In the genomic region with DNA sequence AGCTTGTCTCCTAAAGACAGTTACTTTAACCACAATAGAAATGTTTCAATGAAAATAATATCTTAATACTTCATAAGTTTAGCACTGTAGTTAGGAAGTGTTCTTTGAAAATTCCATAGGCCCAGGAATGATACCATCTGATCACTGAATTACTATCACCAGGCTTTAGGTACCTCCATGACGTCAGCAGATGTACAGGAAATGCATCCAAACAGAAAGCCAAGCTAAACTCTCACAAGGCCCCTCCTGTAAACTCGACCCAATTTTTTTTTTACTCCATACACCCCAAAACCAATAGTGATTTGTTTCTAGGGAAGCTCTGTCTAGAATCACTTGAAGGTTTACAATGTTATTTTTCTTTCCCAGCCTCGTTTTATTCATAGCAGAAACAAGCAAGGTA, we compare ENCODE assay signal across 7 mouse cellular contexts. TPM values are rescaled to one million over a fixed set of nuclear protein-coding genes. Genes with fewer than 3 reads are reported as not detected.
DNase-seq lines count a peak whose midpoint lies in the region; ATAC-seq lines count a peak whose summit lies in the region.

No protein-coding gene starts in this region.

- H3K27me3 ChIP-seq in lung, embryonic 16.5 days (ENCODE audit: control insufficient read depth, insufficient read depth, low read depth, low read length) = no peaks in the 10 kb centered on the region
- H3K27me3 ChIP-seq in embryonic facial prominence, embryonic 11.5 days (ENCODE audit: control insufficient read depth, insufficient read depth, low read length) = no peaks in the 10 kb centered on the region
- H3K27me3 ChIP-seq in limb, embryonic 11.5 days (ENCODE audit: control insufficient read depth, insufficient read depth, low read length) = no peaks in the 10 kb centered on the region
- H3K27me3 ChIP-seq in stomach, embryonic 15.5 days (replicated peaks) = no peaks in the 10 kb centered on the region

- DNase-seq in lung, postnatal 25 days (ENCODE audit: low spot score) = no peak
- DNase-seq in embryonic facial prominence, embryonic 11.5 days (ENCODE audit: low spot score) = peak; percentile 13
- no peak for DNase-seq in limb, embryonic 11.5 days (ENCODE audit: low spot score)
- DNase-seq in layer of hippocampus, adult 8-10 months (ENCODE audit: low spot score in 2 of 2) = no peak
- no peak for DNase-seq in urinary bladder, postnatal 4 days (ENCODE audit: low spot score in 2 of 2)

- H3K4me1 ChIP-seq in lung, embryonic 16.5 days (replicated peaks; ENCODE audit: control insufficient read depth, insufficient read depth, low read length) = no peaks in the 10 kb centered on the region
- H3K4me1 ChIP-seq in embryonic facial prominence, embryonic 11.5 days (ENCODE audit: control insufficient read depth, insufficient read depth, low read length) = no peaks in the 10 kb centered on the region
- no peaks in the 10 kb centered on the region for H3K4me1 ChIP-seq in limb, embryonic 11.5 days (ENCODE audit: control insufficient read depth, insufficient read depth, low read length)
- H3K4me1 ChIP-seq in stomach, embryonic 15.5 days = no peaks in the 10 kb centered on the region

- H3K36me3 ChIP-seq in lung, embryonic 16.5 days (ENCODE audit: control insufficient read depth, insufficient read depth, low read length) = peaks cover 16% of the 10 kb centered on the region
- H3K36me3 ChIP-seq in embryonic facial prominence, embryonic 11.5 days (replicated peaks; ENCODE audit: control insufficient read depth, insufficient read depth, low read depth, low read length) = no peaks in the 10 kb centered on the region; the same call in none of the 2 replicates
- H3K36me3 ChIP-seq in limb, embryonic 11.5 days (ENCODE audit: control insufficient read depth, insufficient read depth, low read length) = peaks cover 2% of the 10 kb centered on the region; the same call in 1 of the 2 replicates
- peaks cover 9% of the 10 kb centered on the region; the same call in 1 of the 2 replicates for H3K36me3 ChIP-seq in stomach, embryonic 15.5 days

- ATAC-seq in lung, embryonic 16.5 days (ENCODE audit: low read depth) = no peak
- ATAC-seq in embryonic facial prominence, embryonic 11.5 days (replicated peaks; ENCODE audit: insufficient number of reproducible peaks, low FRiP score, low TSS enrichment, low read depth) = no peak
- no peak for ATAC-seq in limb, embryonic 11.5 days (ENCODE audit: insufficient number of reproducible peaks, low FRiP score, low TSS enrichment, low read depth)
- ATAC-seq in stomach, embryonic 15.5 days (ENCODE audit: insufficient read depth, low FRiP score, low read depth) = no peak

- H3K9me3 ChIP-seq in lung, embryonic 16.5 days (ENCODE audit: control insufficient read depth, low read length) = no peaks in the 10 kb centered on the region
- no peaks in the 10 kb centered on the region for H3K9me3 ChIP-seq in embryonic facial prominence, embryonic 11.5 days (replicated peaks; ENCODE audit: control insufficient read depth, low read length)
- H3K9me3 ChIP-seq in limb, embryonic 11.5 days (ENCODE audit: control insufficient read depth, low read length) = no peaks in the 10 kb centered on the region
- no peaks in the 10 kb centered on the region for H3K9me3 ChIP-seq in stomach, embryonic 15.5 days

- H3K4me3 ChIP-seq in lung, embryonic 16.5 days (ENCODE audit: low read length) = peak overlapping the region; percentile 96
- peak overlapping the region; percentile 98 for H3K4me3 ChIP-seq in embryonic facial prominence, embryonic 11.5 days (ENCODE audit: low read depth, low read length)
- peak overlapping the region; percentile 92 for H3K4me3 ChIP-seq in limb, embryonic 11.5 days (ENCODE audit: low read depth, low read length)
- peak overlapping the region; percentile 99 for H3K4me3 ChIP-seq in stomach, embryonic 15.5 days (replicated peaks)

- no peak overlapping the region; the same call in 1 of the 2 replicates for H3K27ac ChIP-seq in lung, embryonic 16.5 days (ENCODE audit: low read length)
- H3K27ac ChIP-seq in embryonic facial prominence, embryonic 11.5 days (replicated peaks; ENCODE audit: low read depth, low read length) = peak overlapping the region; percentile 95
- no peak overlapping the region for H3K27ac ChIP-seq in limb, embryonic 11.5 days (replicated peaks; ENCODE audit: low read depth, low read length)
- peak overlapping the region; percentile 95 for H3K27ac ChIP-seq in stomach, embryonic 15.5 days

- H3K4me2 ChIP-seq in lung, embryonic 16.5 days (ENCODE audit: low read depth, low read length) = peak overlapping the region; percentile 60
- peak overlapping the region; percentile 54 for H3K4me2 ChIP-seq in embryonic facial prominence, embryonic 11.5 days (ENCODE audit: low read depth, low read length)
- peak overlapping the region; percentile 45 for H3K4me2 ChIP-seq in limb, embryonic 11.5 days (ENCODE audit: low read depth, severe bottlenecking)
- peak overlapping the region; percentile 57 for H3K4me2 ChIP-seq in stomach, embryonic 15.5 days

- H3K9ac ChIP-seq in lung, embryonic 16.5 days (ENCODE audit: low read length) = peak overlapping the region; percentile 98
- peak overlapping the region; percentile 99 for H3K9ac ChIP-seq in embryonic facial prominence, embryonic 11.5 days (replicated peaks; ENCODE audit: low read length)
- peak overlapping the region; percentile 99 for H3K9ac ChIP-seq in limb, embryonic 11.5 days (ENCODE audit: low read length)
- peak overlapping the region; percentile 93 for H3K9ac ChIP-seq in stomach, embryonic 15.5 days

- WGBS in lung, embryonic 16.5 days = 0% methylated on average over 3 of the region's 3 CpGs
- 4% methylated on average over 3 of the region's 3 CpGs for WGBS in embryonic facial prominence, embryonic 11.5 days
- 5% methylated on average over 3 of the region's 3 CpGs for WGBS in limb, embryonic 11.5 days
- WGBS in stomach, embryonic 15.5 days = 3% methylated on average over 3 of the region's 3 CpGs

RNA-seq across cellular contexts. Expression of gene Etaa1, which starts 0.9 kb away (rescaled TPM):
- polyA plus RNA-seq in lung, embryonic 16.5 days (2015; fragmentation: Nextera tagmentation; extraction: Ambion mirVana) = 10.6 and 12.6 TPM in 2 replicates
- 24.0 and 27.5 TPM in 2 replicates for polyA plus RNA-seq in embryonic facial prominence, embryonic 11.5 days (2014; fragmentation: Nextera tagmentation; extraction: Ambion mirVana)
- 21.2 and 23.6 TPM in 2 replicates for polyA plus RNA-seq in limb, embryonic 11.5 days (2014; fragmentation: Nextera tagmentation; extraction: Ambion mirVana)
- 11.0 and 11.8 TPM in 2 replicates for polyA plus RNA-seq in stomach, embryonic 15.5 days (2015; fragmentation: Nextera tagmentation; extraction: Ambion mirVana)
- 1 to 10 TPM; 6.9 to 8.2 (median 7.3) TPM for total RNA-seq in layer of hippocampus, adult 8-10 months (2022)

Comparison
In these comparisons a context has a peak if more than half of its experiments do, and no peak if none do; other contexts are left out.
1. H3K27ac ChIP-seq: peak in embryonic facial prominence, embryonic 11.5 days (single experiment) and stomach, embryonic 15.5 days (single experiment); none in lung, embryonic 16.5 days (single experiment) and limb, embryonic 11.5 days (single experiment).
2. Peak in every context shown above with its lines, with median percentiles within 50 percentile points of each other: H3K4me2 ChIP-seq, H3K4me3 ChIP-seq and H3K9ac ChIP-seq.